Mouse (Mus musculus) kidney, adult 2 months (tissue): Measurements from ENCODE around the gene Slc22a21.

Experiments used
- CTCF ChIP-seq: fragments of 200-500 bp; conservative IDR thresholded peaks from 2 replicates; pipeline ENCODE4 v1.5.1; 2011; ENCODE audit warnings: low read depth, mild to moderate bottlenecking, control low read depth, low read length, moderate library complexity, mixed read lengths; ENCODE audit not compliant: insufficient read depth, insufficient read length
- POLR2A ChIP-seq: fragments of 200-500 bp; IDR thresholded peaks from one replicate; pipeline ENCODE4 v1.6.1; 2011; ENCODE audit warnings: low read depth, low read length, control low read depth

- no peak for TF ChIP-seq CTCF
- TF ChIP-seq POLR2A, result no peak
These were observed 47.3 kb upstream of the Slc22a21 start for GRCm38 (mm10) chr11:54027131-54028043.
